Mouse (Mus musculus): Measurements from ENCODE around the gene Olfr1231. TPM values are rescaled to one million over a fixed set of nuclear protein-coding genes. Genes with fewer than 3 reads are reported as not detected.

Gene Olfr1231
- polyA plus RNA-seq (2015; fragmentation: Nextera tagmentation; extraction: Ambion mirVana) = not detected in 2 replicates

GRCm38 (mm10) chr2:89306974-89307373 is at the start of gene Olfr1231:
Gene Olfr1231, minus strand, starts transcription at chr2:89307074.
- H3K36me3 ChIP-seq = no peaks in the 10 kb centered on the region
- 61% methylated on average over 2 of the region's 2 CpGs for WGBS
- no peak within 1 kb of the TSS for H3K27ac ChIP-seq
- no peak within 1 kb of the TSS for H3K4me2 ChIP-seq
- H3K4me1 ChIP-seq = no peaks in the 10 kb centered on the region
- no peak within 1 kb of the TSS for H3K4me3 ChIP-seq
- H3K27me3 ChIP-seq = no peaks in the 10 kb centered on the region
- no peak within 1 kb of the TSS for H3K9ac ChIP-seq
- no peaks in the 10 kb centered on the region for H3K9me3 ChIP-seq
- no peak for ATAC-seq (ENCODE audit: insufficient number of reproducible peaks, low FRiP score, low TSS enrichment, low read depth)

- no peak for ATAC-seq (ENCODE audit: insufficient number of reproducible peaks, low FRiP score, low TSS enrichment, low read depth)
- Histone ChIP-seq H3K9ac (no peak within 1 kb of the TSS), H3K36me3 (no peaks in the 10 kb centered on the region), H3K27ac (no peak within 1 kb of the TSS), H3K9me3 (no peaks in the 10 kb centered on the region), H3K27me3 (no peaks in the 10 kb centered on the region), H3K4me3 (no peak within 1 kb of the TSS), H3K4me2 (no peak within 1 kb of the TSS), H3K4me1 (no peaks in the 10 kb centered on the region)
Observed at GRCm38 (mm10) chr2:89342298-89342697, 35.4 kb upstream of the Olfr1231 start, which contains the start of gene Olfr1233. Gene Olfr1233, minus strand, starts transcription at chr2:89342398.

- H3K4me3 ChIP-seq = no peak within 1 kb of the TSS
- H3K9me3 ChIP-seq = no peaks in the 10 kb centered on the region
Observed at GRCm38 (mm10) chr2:89329575-89329974, 22.7 kb upstream of the Olfr1231 start, which contains the start of gene Olfr1232. Gene Olfr1232, minus strand, starts transcription at chr2:89329675.

GRCm38 (mm10) chr2:89297168-89297567 is 9.7 kb downstream of the Olfr1231 start, which contains the start of gene Olfr1230:
Gene Olfr1230, minus strand, starts transcription at chr2:89297268.
- Histone ChIP-seq H3K4me2 (no peak within 1 kb of the TSS), H3K36me3 (no peaks in the 10 kb centered on the region), H3K9ac (no peak within 1 kb of the TSS), H3K9me3 (no peaks in the 10 kb centered on the region), H3K4me3 (no peak within 1 kb of the TSS), H3K27ac (no peak within 1 kb of the TSS), H3K4me1 (no peaks in the 10 kb centered on the region), H3K27me3 (no peaks in the 10 kb centered on the region)
- 94% methylated on average over 1 of the region's 1 CpGs for WGBS
- no peak for ATAC-seq (ENCODE audit: insufficient number of reproducible peaks, low FRiP score, low TSS enrichment, low read depth)

More at GRCm38 (mm10) chr2:89329575-89329974, 22.7 kb upstream of the Olfr1231 start, which contains the start of gene Olfr1232:
- H3K4me2 ChIP-seq = no peak within 1 kb of the TSS
- no peak within 1 kb of the TSS for H3K9ac ChIP-seq
- H3K27me3 ChIP-seq = no peaks in the 10 kb centered on the region
- no peaks in the 10 kb centered on the region for H3K4me1 ChIP-seq
- H3K36me3 ChIP-seq = no peaks in the 10 kb centered on the region
- no peak within 1 kb of the TSS for H3K27ac ChIP-seq
- no peak for ATAC-seq (ENCODE audit: insufficient number of reproducible peaks, low FRiP score, low TSS enrichment, low read depth)

- Histone ChIP-seq H3K4me1 (no peaks in the 10 kb centered on the region), H3K9ac (no peak within 1 kb of the TSS), H3K27ac (no peak within 1 kb of the TSS), H3K36me3 (no peaks in the 10 kb centered on the region), H3K4me3 (no peak within 1 kb of the TSS), H3K27me3 (no peaks in the 10 kb centered on the region), H3K4me2 (no peak within 1 kb of the TSS), H3K9me3 (no peaks in the 10 kb centered on the region)
- ATAC-seq (ENCODE audit: insufficient number of reproducible peaks, low FRiP score, low TSS enrichment, low read depth) = no peak
- WGBS = 73% methylated on average over 2 of the region's 2 CpGs
Observed at GRCm38 (mm10) chr2:89287914-89288313, 19.0 kb downstream of the Olfr1231 start, which contains the start of gene Olfr1229. Gene Olfr1229, minus strand, starts transcription at chr2:89288014.

GRCm38 (mm10) chr2:89253962-89254361 is 52.9 kb downstream of the Olfr1231 start, which contains the start of gene Olfr1228:
Gene Olfr1228, minus strand, starts transcription at chr2:89254062.
- H3K27me3 ChIP-seq = no peaks in the 10 kb centered on the region
- ATAC-seq (ENCODE audit: insufficient number of reproducible peaks, low FRiP score, low TSS enrichment, low read depth) = no peak
- no peak within 1 kb of the TSS for H3K9ac ChIP-seq
- no peak within 1 kb of the TSS for H3K4me2 ChIP-seq
- H3K27ac ChIP-seq = no peak within 1 kb of the TSS
- no peak within 1 kb of the TSS for H3K4me3 ChIP-seq
- no peaks in the 10 kb centered on the region for H3K9me3 ChIP-seq
- H3K36me3 ChIP-seq = no peaks in the 10 kb centered on the region
- no peaks in the 10 kb centered on the region for H3K4me1 ChIP-seq

Other genes starting within 250 kb of the Olfr1231 start
- gene Olfr1218, start 245.9 kb downstream of the Olfr1231 start, polyA plus RNA-seq (2015; fragmentation: Nextera tagmentation; extraction: Ambion mirVana) = not detected in 2 replicates
- gene Olfr1219, start 223.6 kb downstream of the Olfr1231 start, polyA plus RNA-seq (2015; fragmentation: Nextera tagmentation; extraction: Ambion mirVana) = not detected in 2 replicates
- gene Olfr1220, start 200.2 kb downstream of the Olfr1231 start, polyA plus RNA-seq (2015; fragmentation: Nextera tagmentation; extraction: Ambion mirVana) = not detected in 2 replicates
- not detected in 2 replicates for gene Olfr1221, start 189.8 kb downstream of the Olfr1231 start, polyA plus RNA-seq (2015; fragmentation: Nextera tagmentation; extraction: Ambion mirVana)
- gene Olfr1222, start 174.0 kb downstream of the Olfr1231 start, polyA plus RNA-seq (2015; fragmentation: Nextera tagmentation; extraction: Ambion mirVana) = not detected in 2 replicates
- gene Olfr1223, start 155.5 kb downstream of the Olfr1231 start, polyA plus RNA-seq (2015; fragmentation: Nextera tagmentation; extraction: Ambion mirVana) = not detected in 2 replicates
- not detected in 2 replicates for gene Olfr1224-ps1, start 143.0 kb downstream of the Olfr1231 start, polyA plus RNA-seq (2015; fragmentation: Nextera tagmentation; extraction: Ambion mirVana)
- gene Olfr1225, start 132.4 kb downstream of the Olfr1231 start, polyA plus RNA-seq (2015; fragmentation: Nextera tagmentation; extraction: Ambion mirVana) = not detected in 2 replicates
- not detected in 2 replicates for gene Olfr1226, start 107.0 kb downstream of the Olfr1231 start, polyA plus RNA-seq (2015; fragmentation: Nextera tagmentation; extraction: Ambion mirVana)
- gene Olfr1228, start 53.0 kb downstream of the Olfr1231 start, polyA plus RNA-seq (2015; fragmentation: Nextera tagmentation; extraction: Ambion mirVana) = not detected in 2 replicates
- gene Olfr1229, start 19.1 kb downstream of the Olfr1231 start, polyA plus RNA-seq (2015; fragmentation: Nextera tagmentation; extraction: Ambion mirVana) = not detected in 2 replicates
- gene Olfr1230, start 9.8 kb downstream of the Olfr1231 start, polyA plus RNA-seq (2015; fragmentation: Nextera tagmentation; extraction: Ambion mirVana) = not detected in 2 replicates
- not detected in 2 replicates for gene Olfr1232, start 22.6 kb upstream of the Olfr1231 start, polyA plus RNA-seq (2015; fragmentation: Nextera tagmentation; extraction: Ambion mirVana)
- gene Olfr1233, start 35.3 kb upstream of the Olfr1231 start, polyA plus RNA-seq (2015; fragmentation: Nextera tagmentation; extraction: Ambion mirVana) = not detected in 2 replicates
- not detected in 2 replicates for gene Olfr1234, start 57.8 kb upstream of the Olfr1231 start, polyA plus RNA-seq (2015; fragmentation: Nextera tagmentation; extraction: Ambion mirVana)
- not detected in 2 replicates for gene Olfr1238, start 102.6 kb upstream of the Olfr1231 start, polyA plus RNA-seq (2015; fragmentation: Nextera tagmentation; extraction: Ambion mirVana)
- not detected in 2 replicates for gene Olfr1239, start 113.3 kb upstream of the Olfr1231 start, polyA plus RNA-seq (2015; fragmentation: Nextera tagmentation; extraction: Ambion mirVana)
- not detected in 2 replicates for gene Olfr1240, start 135.9 kb upstream of the Olfr1231 start, polyA plus RNA-seq (2015; fragmentation: Nextera tagmentation; extraction: Ambion mirVana)
- not detected in 2 replicates for gene Olfr1241, start 180.1 kb upstream of the Olfr1231 start, polyA plus RNA-seq (2015; fragmentation: Nextera tagmentation; extraction: Ambion mirVana)
- not detected in 2 replicates for gene Olfr1242, start 191.3 kb upstream of the Olfr1231 start, polyA plus RNA-seq (2015; fragmentation: Nextera tagmentation; extraction: Ambion mirVana)
- not detected in 2 replicates for gene Olfr1243, start 224.4 kb upstream of the Olfr1231 start, polyA plus RNA-seq (2015; fragmentation: Nextera tagmentation; extraction: Ambion mirVana)

Measured in limb, embryonic 15.5 days (tissue).